Mouse (Mus musculus): ENCODE measurements around the gene Samd10. TPM values are rescaled to one million over a fixed set of nuclear protein-coding genes. Genes with fewer than 3 reads are reported as not detected.
A peak's percentile ranks its signal among the peaks of the same experiment; 100 is the strongest.

Samd10 gene
- polyA plus RNA-seq, 1 experiment from 2014 or later, result 90.1 TPM

DNA sequence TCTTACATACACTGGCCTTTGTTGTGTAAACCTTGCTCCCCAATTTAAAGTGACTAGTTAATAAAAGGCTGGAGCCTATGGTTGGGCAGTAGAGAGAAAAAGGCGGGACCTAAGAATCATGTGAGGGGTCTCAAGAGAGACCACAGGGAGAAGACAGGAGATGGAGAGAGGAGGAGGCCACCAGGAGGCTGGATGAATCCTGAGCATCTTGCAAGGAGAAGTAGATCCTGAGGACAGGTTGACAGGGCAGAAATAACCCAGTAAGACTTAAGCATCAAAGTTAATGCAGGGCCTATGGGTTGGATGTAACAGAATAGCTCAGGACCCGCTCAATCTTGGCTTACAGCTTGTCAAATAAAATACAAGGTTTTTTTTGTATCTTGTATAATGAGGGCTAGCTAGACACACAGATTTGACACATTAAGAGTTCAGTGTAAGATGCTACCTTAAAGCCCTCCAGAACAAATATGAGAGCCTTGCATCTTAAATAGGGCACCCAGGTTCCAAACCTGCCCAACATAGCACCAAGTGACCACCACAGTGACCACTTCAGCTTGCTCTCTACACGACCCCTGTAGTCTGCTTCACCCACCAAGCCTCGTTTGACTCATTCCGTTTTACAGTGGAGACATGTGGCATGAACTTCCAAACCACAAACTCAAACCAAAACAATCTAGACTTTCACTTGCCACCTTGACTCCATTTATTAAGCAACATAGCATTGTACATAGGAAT lies 19.9 kb upstream of the Samd10 start:
- DNase-seq (ENCODE audit: low spot score) (no peak), ATAC-seq (ENCODE audit: insufficient read depth, low FRiP score, low TSS enrichment) (no peak)
- no peak overlapping the region for H3K27ac ChIP-seq (ENCODE audit: low read depth, low read length)
- H3K4me1 ChIP-seq (ENCODE audit: control insufficient read depth, insufficient read depth, low read length), result no peaks in the 10 kb centered on the region
- no peak overlapping the region for H3K4me3 ChIP-seq (ENCODE audit: low read depth, low read length)
- no peaks in the 10 kb centered on the region for H3K9me3 ChIP-seq (ENCODE audit: control insufficient read depth, low read length)
- WGBS, result 84% methylated on average over 5 of the region's 5 CpGs
- H3K9ac ChIP-seq (ENCODE audit: low read length), result no peak overlapping the region
- no peaks in the 10 kb centered on the region for H3K27me3 ChIP-seq (ENCODE audit: control insufficient read depth, insufficient read depth, low read length)
- 0 out of 2 replicates have a peak, but pooled peaks cover 2% of the 10 kb centered on the region for H3K36me3 ChIP-seq (ENCODE audit: control insufficient read depth, insufficient read depth, low read length)
- no peak overlapping the region for H3K4me2 ChIP-seq (ENCODE audit: low read depth)

- ATAC-seq (ENCODE audit: insufficient read depth, low FRiP score, low TSS enrichment) (no peak), DNase-seq (ENCODE audit: low spot score) (no peak)
- 78% methylated on average over 4 of the region's 4 CpGs for WGBS
- Histone ChIP-seq H3K4me1 (ENCODE audit: control insufficient read depth, insufficient read depth, low read length) (peaks cover 15% of the 10 kb centered on the region), H3K27me3 (ENCODE audit: control insufficient read depth, insufficient read depth, low read length) (no peaks in the 10 kb centered on the region), H3K27ac (ENCODE audit: low read depth, low read length) (no peak overlapping the region), H3K4me3 (ENCODE audit: low read depth, low read length) (peak overlapping the region; percentile 89; the same call in 1 of the 2 replicates), H3K9me3 (ENCODE audit: control insufficient read depth, low read length) (no peaks in the 10 kb centered on the region), H3K36me3 (ENCODE audit: control insufficient read depth, insufficient read depth, low read length) (no peaks in the 10 kb centered on the region), H3K4me2 (ENCODE audit: low read depth) (peak overlapping the region; percentile 84; the same call in 1 of the 2 replicates), H3K9ac (ENCODE audit: low read length) (no peak overlapping the region)
Measured at GRCm38 (mm10) chr2:181602367-181602766, 3.4 kb upstream of the Samd10 start.

DNA sequence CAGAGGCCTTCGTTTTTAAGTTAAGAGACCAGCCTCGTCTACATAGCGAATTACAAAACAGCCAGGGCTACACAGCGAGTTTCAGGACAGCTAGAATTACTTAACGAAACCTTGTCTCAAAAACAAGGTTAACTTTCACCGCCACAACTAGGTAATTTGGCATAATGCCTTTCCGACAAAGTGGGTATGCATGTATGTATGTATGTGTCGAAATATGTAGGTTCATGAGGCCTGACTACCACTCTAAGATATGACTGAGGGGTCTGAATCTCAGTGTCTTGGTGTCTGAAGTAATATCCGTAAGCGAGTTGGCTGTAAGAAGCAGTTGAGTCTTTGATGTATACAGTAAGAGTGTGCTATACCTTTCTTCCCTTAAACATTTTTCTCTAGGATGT lies 2.7 kb upstream of the Samd10 start:
- Histone ChIP-seq H3K4me3 (ENCODE audit: low read depth, low read length) (peak overlapping the region; percentile 89), H3K27me3 (ENCODE audit: control insufficient read depth, insufficient read depth, low read length) (no peaks in the 10 kb centered on the region), H3K4me2 (ENCODE audit: low read depth) (peak overlapping the region; percentile 84), H3K27ac (ENCODE audit: low read depth, low read length) (no peak overlapping the region; the same call in 1 of the 2 replicates), H3K4me1 (ENCODE audit: control insufficient read depth, insufficient read depth, low read length) (peaks cover 15% of the 10 kb centered on the region), H3K9ac (ENCODE audit: low read length) (peak overlapping the region; percentile 81), H3K9me3 (ENCODE audit: control insufficient read depth, low read length) (no peaks in the 10 kb centered on the region), H3K36me3 (ENCODE audit: control insufficient read depth, insufficient read depth, low read length) (no peaks in the 10 kb centered on the region)
- DNase-seq (ENCODE audit: low spot score) (no peak), ATAC-seq (ENCODE audit: insufficient read depth, low FRiP score, low TSS enrichment) (no peak)
- WGBS, result 29% methylated on average over 10 of the region's 10 CpGs

GRCm38 (mm10) chr2:181600828-181601750 lies 2.1 kb upstream of the Samd10 start:
- DNase-seq (ENCODE audit: low spot score) (peak; percentile 96), ATAC-seq (ENCODE audit: insufficient read depth, low FRiP score, low TSS enrichment) (peak; percentile 90)
- Histone ChIP-seq H3K9me3 (ENCODE audit: control insufficient read depth, low read length) (no peaks in the 10 kb centered on the region), H3K36me3 (ENCODE audit: control insufficient read depth, insufficient read depth, low read length) (no peaks in the 10 kb centered on the region; the same call in 1 of the 2 replicates), H3K4me3 (ENCODE audit: low read depth, low read length) (peak overlapping the region; percentile 89), H3K9ac (ENCODE audit: low read length) (peak overlapping the region; percentile 81), H3K27ac (ENCODE audit: low read depth, low read length) (peak overlapping the region; percentile 65), H3K4me2 (ENCODE audit: low read depth) (peak overlapping the region; percentile 84), H3K4me1 (ENCODE audit: control insufficient read depth, insufficient read depth, low read length) (peaks cover 15% of the 10 kb centered on the region), H3K27me3 (ENCODE audit: control insufficient read depth, insufficient read depth, low read length) (no peaks in the 10 kb centered on the region)
- WGBS, result 1% methylated on average over 57 of the region's 57 CpGs

GRCm38 (mm10) chr2:181600226-181600758 lies 1.3 kb upstream of the Samd10 start:
- H3K27me3 ChIP-seq (ENCODE audit: control insufficient read depth, insufficient read depth, low read length), result no peaks in the 10 kb centered on the region
- H3K9me3 ChIP-seq (ENCODE audit: control insufficient read depth, low read length), result no peaks in the 10 kb centered on the region
- H3K4me3 ChIP-seq (ENCODE audit: low read depth, low read length), result peak overlapping the region; percentile 89; the same call in 1 of the 2 replicates
- H3K9ac ChIP-seq (ENCODE audit: low read length), result no peak overlapping the region; the same call in 1 of the 2 replicates
- DNase-seq (ENCODE audit: low spot score) (peak; percentile 12), ATAC-seq (ENCODE audit: insufficient read depth, low FRiP score, low TSS enrichment) (no peak)
- H3K4me1 ChIP-seq (ENCODE audit: control insufficient read depth, insufficient read depth, low read length), result peaks cover 15% of the 10 kb centered on the region
- H3K27ac ChIP-seq (ENCODE audit: low read depth, low read length), result no peak overlapping the region
- peak overlapping the region; percentile 84 for H3K4me2 ChIP-seq (ENCODE audit: low read depth)
- no peaks in the 10 kb centered on the region; the same call in 1 of the 2 replicates for H3K36me3 ChIP-seq (ENCODE audit: control insufficient read depth, insufficient read depth, low read length)
- 75% methylated on average over 6 of the region's 6 CpGs for WGBS

DNA sequence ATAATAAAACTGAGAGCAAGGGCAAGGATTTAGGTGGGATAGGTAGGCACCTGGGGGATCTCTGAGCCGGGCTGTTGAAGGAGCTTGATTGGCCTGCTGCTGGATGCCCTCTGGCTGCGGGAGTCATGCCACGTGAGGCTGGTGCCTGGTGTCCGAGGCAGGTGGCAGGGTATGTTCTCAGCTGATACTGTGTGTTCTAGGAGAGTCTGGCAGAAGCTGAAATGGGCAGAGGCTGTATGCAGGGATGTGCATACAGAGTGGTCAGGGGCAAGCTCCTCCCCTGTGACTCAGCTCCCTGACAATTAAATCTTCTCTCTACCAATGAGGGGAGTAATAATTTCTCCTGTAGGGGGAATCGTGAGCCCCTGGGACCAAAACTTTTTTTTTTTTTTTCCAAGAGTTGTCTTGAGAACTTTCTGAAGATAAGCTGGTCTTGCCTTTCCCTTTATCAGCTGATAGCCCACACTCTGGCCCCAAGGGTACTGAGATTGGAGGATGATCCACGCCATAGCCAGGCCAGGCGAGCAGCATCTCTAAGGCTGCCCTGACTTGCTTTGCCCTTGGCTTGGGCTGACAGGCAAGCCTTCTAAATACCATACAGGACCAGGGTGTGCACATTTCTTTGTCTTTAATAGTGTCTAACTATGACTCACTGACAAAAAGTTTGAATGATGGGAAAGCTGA lies 1.5 kb downstream of the Samd10 start:
- H3K4me2 ChIP-seq (ENCODE audit: low read depth), result no peak overlapping the region
- DNase-seq (ENCODE audit: low spot score), result no peak
- 76% methylated on average over 7 of the region's 7 CpGs for WGBS
- no peaks in the 10 kb centered on the region for H3K27me3 ChIP-seq (ENCODE audit: control insufficient read depth, insufficient read depth, low read length)
- no peaks in the 10 kb centered on the region; the same call in 1 of the 2 replicates for H3K36me3 ChIP-seq (ENCODE audit: control insufficient read depth, insufficient read depth, low read length)
- H3K9ac ChIP-seq (ENCODE audit: low read length), result no peak overlapping the region
- H3K9me3 ChIP-seq (ENCODE audit: control insufficient read depth, low read length), result no peaks in the 10 kb centered on the region
- H3K4me1 ChIP-seq (ENCODE audit: control insufficient read depth, insufficient read depth, low read length), result peaks cover 19% of the 10 kb centered on the region
- no peak for ATAC-seq (ENCODE audit: insufficient read depth, low FRiP score, low TSS enrichment)
- no peak overlapping the region for H3K27ac ChIP-seq (ENCODE audit: low read depth, low read length)
- H3K4me3 ChIP-seq (ENCODE audit: low read depth, low read length), result no peak overlapping the region

DNA sequence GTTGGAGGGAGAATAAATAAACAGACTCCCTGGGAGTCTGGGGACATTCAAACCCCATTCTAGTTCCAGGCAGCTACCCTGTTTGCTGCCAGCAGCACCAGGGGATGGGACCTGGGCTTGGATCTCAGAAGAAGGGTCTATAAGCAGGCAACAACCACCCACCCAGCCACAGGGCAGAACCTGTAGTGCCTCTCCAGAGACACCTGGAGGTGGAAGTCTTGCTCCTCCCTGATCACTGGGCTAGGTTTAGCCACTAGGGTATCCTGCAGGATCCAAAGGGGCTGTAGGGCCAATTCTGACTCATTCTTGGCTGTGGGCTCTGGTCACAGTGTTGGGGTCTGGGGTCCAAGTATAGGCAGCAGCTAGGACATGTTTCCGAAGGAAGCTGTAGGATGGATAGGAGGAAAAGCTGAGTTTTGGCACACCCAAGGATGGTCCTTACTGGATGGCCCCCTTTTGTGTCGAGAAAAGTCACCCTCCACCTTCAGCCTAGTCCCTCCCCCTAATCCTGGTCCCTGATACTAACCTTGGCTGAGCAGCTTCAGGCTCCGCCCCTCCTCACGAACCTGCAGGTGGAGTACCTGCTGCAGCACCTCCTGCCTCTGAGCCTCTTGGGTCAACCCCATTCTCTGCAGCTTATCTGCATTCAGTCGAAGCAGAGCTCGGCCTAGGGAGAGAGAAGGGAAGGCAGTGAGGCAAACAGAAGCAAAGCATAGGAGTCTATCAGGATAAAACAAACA lies 2.6 kb downstream of the Samd10 start:
- no peak overlapping the region for H3K27ac ChIP-seq (ENCODE audit: low read depth, low read length)
- H3K9me3 ChIP-seq (ENCODE audit: control insufficient read depth, low read length), result no peaks in the 10 kb centered on the region
- WGBS, result 57% methylated on average over 6 of the region's 6 CpGs
- H3K27me3 ChIP-seq (ENCODE audit: control insufficient read depth, insufficient read depth, low read length), result no peaks in the 10 kb centered on the region
- no peak overlapping the region for H3K4me3 ChIP-seq (ENCODE audit: low read depth, low read length)
- H3K36me3 ChIP-seq (ENCODE audit: control insufficient read depth, insufficient read depth, low read length), result no peaks in the 10 kb centered on the region; the same call in 1 of the 2 replicates
- H3K4me2 ChIP-seq (ENCODE audit: low read depth), result no peak overlapping the region
- peaks cover 16% of the 10 kb centered on the region for H3K4me1 ChIP-seq (ENCODE audit: control insufficient read depth, insufficient read depth, low read length)
- DNase-seq (ENCODE audit: low spot score), result no peak
- no peak overlapping the region for H3K9ac ChIP-seq (ENCODE audit: low read length)
- no peak for ATAC-seq (ENCODE audit: insufficient read depth, low FRiP score, low TSS enrichment)
